Mouse (Mus musculus) hindbrain, embryonic 14.5 days (tissue): ENCODE measurements around the gene Sccpdh. TPM values are rescaled to one million over a fixed set of nuclear protein-coding genes. Genes with fewer than 3 reads are reported as not detected.
"Not testable (repeated sequence)": the region's sequence is repeated elsewhere in the genome, so short reads cannot be mapped to it uniquely, and the experiment has no call there.

Experiments used
- ATAC-seq: fragments of 200-750 bp; cut with Nextera tagmentation; 2 replicates; pipeline ENCODE4 v1.8.0; 2017; ENCODE audit warnings: moderate number of reproducible peaks, mild to moderate bottlenecking, moderate TSS enrichment, moderate library complexity; ENCODE audit not compliant: low FRiP score
- DNase-seq: peaks from one replicate; pipeline ENCODE4 v3.0.0-alpha.2; 2015; ENCODE audit warnings: low spot score
- H3K27ac ChIP-seq: fragments of 300-500 bp; sonication (generic); 2 replicates; pipeline ENCODE4 v1.5.1; 2014; ENCODE audit warnings: mild to moderate bottlenecking, moderate library complexity
- H3K27me3 ChIP-seq: fragments of 300-500 bp; sonication (generic); 2 replicates; pipeline ENCODE4 v1.6.1; 2014; ENCODE audit warnings: mild to moderate bottlenecking, low read length, mixed read lengths; ENCODE audit not compliant: control insufficient read depth, insufficient read depth
- H3K36me3 ChIP-seq: fragments of 300-500 bp; sonication (generic); replicated peaks from 2 replicates; pipeline ENCODE4 v1.6.1; 2014; ENCODE audit not compliant: control insufficient read depth, insufficient read depth
- H3K4me1 ChIP-seq: fragments of 300-500 bp; sonication (generic); replicated peaks from 2 replicates; pipeline ENCODE4 v1.6.1; 2014; ENCODE audit warnings: antibody characterized with exemption, low read length, mixed read lengths; ENCODE audit not compliant: control insufficient read depth, insufficient read depth
- H3K4me2 ChIP-seq: fragments of 300-500 bp; sonication (generic); replicated peaks from 2 replicates; pipeline ENCODE4 v1.6.1; 2014; ENCODE audit warnings: mild to moderate bottlenecking, moderate library complexity
- H3K4me3 ChIP-seq: fragments of 300-500 bp; sonication (generic); replicated peaks from 2 replicates; pipeline ENCODE4 v1.5.1; 2014; ENCODE audit warnings: mild to moderate bottlenecking, low read length
- H3K9ac ChIP-seq: fragments of 300-500 bp; sonication (generic); 2 replicates; pipeline ENCODE4 v1.6.1; 2014
- H3K9me3 ChIP-seq: fragments of 300-500 bp; sonication (generic); 2 replicates; pipeline ENCODE4 v1.6.1; 2016; ENCODE audit warnings: low read length; ENCODE audit not compliant: control insufficient read depth
- WGBS: fragments of 180-500 bp; shearing (Covaris S2); extraction: QIAGEN DNeasy Blood & Tissue Kit; methylation state at CpG from one replicate; pipeline ENCODE4 v1.1.7; 2014; 5-methylcytosine and 5-hydroxymethylcytosine counted together
- polyA plus RNA-seq: library from polyadenylated mRNA; unstranded; fragments of >200 nt; fragmentation: Nextera tagmentation; extraction: Ambion mirVana; gene quantifications from 2 replicates; pipeline ENCODE4 v1.2.1, GENCODE M21; 2014

The Sccpdh gene
- polyA plus RNA-seq, 1 experiment from 2014 or later, result 176 TPM

- no peak overlapping the region for H3K27ac ChIP-seq
- H3K4me3 ChIP-seq, result no peak overlapping the region
- no peak for ATAC-seq
- no peaks in the 10 kb centered on the region for H3K27me3 ChIP-seq
- H3K36me3 ChIP-seq, result no peaks in the 10 kb centered on the region
- DNase-seq, result no peak
- no peaks in the 10 kb centered on the region for H3K9me3 ChIP-seq
- H3K4me2 ChIP-seq, result no peak overlapping the region
- no peaks in the 10 kb centered on the region for H3K4me1 ChIP-seq
- WGBS, result 87% methylated on average over 3 of the region's 3 CpGs
- no peak overlapping the region for H3K9ac ChIP-seq
Observed at GRCm38 (mm10) chr1:179634159-179634558, 33.9 kb upstream of the Sccpdh start.

GRCm38 (mm10) chr1:179642726-179643125, 25.3 kb upstream of the Sccpdh start:
- Histone ChIP-seq H3K4me3 (no peak overlapping the region), H3K9me3 (no peaks in the 10 kb centered on the region), H3K27me3 (no peaks in the 10 kb centered on the region), H3K27ac (no peak overlapping the region), H3K9ac (no peak overlapping the region), H3K4me1 (no peaks in the 10 kb centered on the region), H3K36me3 (no peaks in the 10 kb centered on the region), H3K4me2 (no peak overlapping the region)
- 87% methylated on average over 4 of the region's 4 CpGs for whole genome bisulfite sequencing
- ATAC-seq (no peak), DNase-seq (no peak)

GRCm38 (mm10) chr1:179644151-179644550, 23.9 kb upstream of the Sccpdh start:
- H3K4me2 ChIP-seq, result no peak overlapping the region
- H3K9me3 ChIP-seq, result no peaks in the 10 kb centered on the region
- no peak for DNase-seq
- no peak overlapping the region for H3K9ac ChIP-seq
- H3K27ac ChIP-seq, result no peak overlapping the region
- 58% methylated on average over 3 of the region's 3 CpGs for WGBS
- H3K36me3 ChIP-seq, result no peaks in the 10 kb centered on the region
- H3K4me1 ChIP-seq, result no peaks in the 10 kb centered on the region
- no peak for ATAC-seq
- H3K4me3 ChIP-seq, result no peak overlapping the region
- no peaks in the 10 kb centered on the region for H3K27me3 ChIP-seq

GRCm38 (mm10) chr1:179645101-179645979, 22.7 kb upstream of the Sccpdh start:
- H3K27me3 ChIP-seq, result no peaks in the 10 kb centered on the region
- no peaks in the 10 kb centered on the region for H3K4me1 ChIP-seq
- no peaks in the 10 kb centered on the region for H3K9me3 ChIP-seq
- H3K4me2 ChIP-seq, result peak overlapping the region; percentile 40
- DNase-seq (peak; percentile 78), ATAC-seq (peak; percentile 72; the same call in 1 of the 2 replicates)
- no peaks in the 10 kb centered on the region for H3K36me3 ChIP-seq
- 0 out of 2 replicates have a peak overlapping the region, but pooled peaks have one; percentile 7 for H3K4me3 ChIP-seq
- no peak overlapping the region for H3K27ac ChIP-seq
- WGBS, result 65% methylated on average over 13 of the region's 13 CpGs
- H3K9ac ChIP-seq, result no peak overlapping the region

GRCm38 (mm10) chr1:179645980-179646268, 22.1 kb upstream of the Sccpdh start:
- ATAC-seq, result no peak
- Histone ChIP-seq H3K27ac (no peak overlapping the region), H3K4me1 (no peaks in the 10 kb centered on the region), H3K4me3 (0 out of 2 replicates have a peak overlapping the region, but pooled peaks have one; percentile 7), H3K4me2 (peak overlapping the region; percentile 40), H3K9me3 (no peaks in the 10 kb centered on the region), H3K36me3 (no peaks in the 10 kb centered on the region), H3K27me3 (no peaks in the 10 kb centered on the region), H3K9ac (no peak overlapping the region)
- no peak for DNase-seq
- WGBS, result 25% methylated on average over 4 of the region's 4 CpGs

- not testable (repeated sequence) for H3K4me1 ChIP-seq, DNase-seq, H3K27me3 ChIP-seq, H3K4me2 ChIP-seq, H3K9me3 ChIP-seq, H3K36me3 ChIP-seq, H3K9ac ChIP-seq, H3K4me3 ChIP-seq, H3K27ac ChIP-seq, ATAC-seq
- 78% methylated on average over 4 of the region's 5 CpGs for WGBS
Observed at GRCm38 (mm10) chr1:179648678-179649077, 19.3 kb upstream of the Sccpdh start.

GRCm38 (mm10) chr1:179649324-179649723, 18.7 kb upstream of the Sccpdh start:
- no peak overlapping the region for H3K9ac ChIP-seq
- H3K27ac ChIP-seq, result no peak overlapping the region
- H3K4me3 ChIP-seq, result no peak overlapping the region
- no peak for ATAC-seq
- no peaks in the 10 kb centered on the region for H3K36me3 ChIP-seq
- 83% methylated on average over 3 of the region's 3 CpGs for WGBS
- no peaks in the 10 kb centered on the region for H3K27me3 ChIP-seq
- H3K4me1 ChIP-seq, result no peaks in the 10 kb centered on the region
- no peaks in the 10 kb centered on the region for H3K9me3 ChIP-seq
- H3K4me2 ChIP-seq, result no peak overlapping the region
- DNase-seq, result no peak

GRCm38 (mm10) chr1:179650284-179650683, 17.7 kb upstream of the Sccpdh start:
- Histone ChIP-seq H3K9me3 (no peaks in the 10 kb centered on the region), H3K27ac (no peak overlapping the region), H3K4me3 (no peak overlapping the region), H3K36me3 (no peaks in the 10 kb centered on the region), H3K9ac (no peak overlapping the region), H3K4me2 (no peak overlapping the region), H3K27me3 (no peaks in the 10 kb centered on the region), H3K4me1 (no peaks in the 10 kb centered on the region)
- WGBS, result 76% methylated on average over 4 of the region's 4 CpGs
- DNase-seq (no peak), ATAC-seq (no peak)

- Histone ChIP-seq H3K4me3 (no peak overlapping the region), H3K9ac (no peak overlapping the region), H3K27ac (no peak overlapping the region), H3K4me1 (no peaks in the 10 kb centered on the region), H3K36me3 (no peaks in the 10 kb centered on the region), H3K4me2 (no peak overlapping the region), H3K27me3 (no peaks in the 10 kb centered on the region), H3K9me3 (no peaks in the 10 kb centered on the region)
- DNase-seq (no peak), ATAC-seq (no peak)
- WGBS, result 80% methylated on average over 5 of the region's 5 CpGs
Observed at GRCm38 (mm10) chr1:179651224-179651623, 16.8 kb upstream of the Sccpdh start.
